Mouse (Mus musculus): ENCODE data around the gene Kcnq1. TPM values are rescaled to one million over a fixed set of nuclear protein-coding genes. Genes with fewer than 3 reads are reported as not detected.

Kcnq1 gene
- polyA plus RNA-seq, 1 experiment from 2014 or later: 6.5 TPM

DNA sequence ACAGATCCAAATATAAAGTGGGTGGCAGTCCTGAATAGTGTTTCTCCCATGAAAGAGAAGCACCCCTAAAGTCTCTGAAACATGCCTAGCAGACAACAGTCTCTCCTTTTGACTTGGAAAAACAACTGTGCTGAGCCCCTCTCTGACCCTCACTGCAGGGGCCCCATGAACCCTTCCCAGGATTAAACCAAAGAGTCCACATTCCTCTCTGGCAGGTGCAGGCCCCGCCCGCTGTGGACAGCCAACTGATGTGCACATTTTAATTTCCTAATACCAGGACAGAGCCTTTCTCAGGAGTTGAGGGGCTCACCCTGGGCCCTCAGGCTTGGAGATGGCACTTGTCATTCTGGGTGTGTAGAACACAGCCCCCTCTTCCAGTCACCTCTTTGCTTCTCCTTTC lies 148.7 kb downstream of the Kcnq1 start:
- WGBS: 95% methylated on average over 2 of the region's 2 CpGs
- no peaks in the 10 kb centered on the region for H3K4me1 ChIP-seq
- H3K4me2 ChIP-seq: no peak overlapping the region
- no peak overlapping the region for H3K9ac ChIP-seq
- no peaks in the 10 kb centered on the region for H3K27me3 ChIP-seq
- H3K27ac ChIP-seq: no peak overlapping the region
- H3K9me3 ChIP-seq (replicated peaks): peaks cover 16% of the 10 kb centered on the region
- peaks cover 27% of the 10 kb centered on the region for H3K36me3 ChIP-seq
- ATAC-seq (replicated peaks; ENCODE audit: low FRiP score): no peak
- no peak overlapping the region for H3K4me3 ChIP-seq (replicated peaks)

DNA sequence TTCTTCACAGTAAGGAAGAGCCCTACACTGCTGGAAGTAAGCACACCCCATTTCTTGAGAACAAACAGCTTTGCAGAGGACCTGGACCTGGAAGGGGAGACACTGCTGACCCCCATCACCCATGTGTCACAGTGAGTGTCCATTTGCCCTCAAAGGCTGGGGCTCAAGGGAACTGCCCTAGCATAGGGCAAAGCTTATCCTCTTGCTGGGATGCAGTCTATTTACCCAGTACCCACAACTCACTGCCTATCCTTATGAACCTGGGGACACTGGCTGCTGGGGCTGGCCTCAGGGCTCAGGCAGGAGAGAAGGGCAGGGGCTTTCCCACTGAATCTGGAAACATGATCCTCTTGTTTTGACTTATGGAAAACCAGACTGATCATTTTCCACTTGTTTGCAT lies 155.1 kb downstream of the Kcnq1 start:
- Histone ChIP-seq H3K4me2 (no peak overlapping the region), H3K27ac (no peak overlapping the region), H3K9me3 (replicated peaks) (no peaks in the 10 kb centered on the region), H3K9ac (no peak overlapping the region), H3K27me3 (no peaks in the 10 kb centered on the region), H3K4me3 (replicated peaks) (no peak overlapping the region), H3K36me3 (0 out of 2 replicates have a peak, but pooled peaks cover 2% of the 10 kb centered on the region), H3K4me1 (peaks cover 15% of the 10 kb centered on the region)
- ATAC-seq (replicated peaks; ENCODE audit: low FRiP score): no peak

DNA sequence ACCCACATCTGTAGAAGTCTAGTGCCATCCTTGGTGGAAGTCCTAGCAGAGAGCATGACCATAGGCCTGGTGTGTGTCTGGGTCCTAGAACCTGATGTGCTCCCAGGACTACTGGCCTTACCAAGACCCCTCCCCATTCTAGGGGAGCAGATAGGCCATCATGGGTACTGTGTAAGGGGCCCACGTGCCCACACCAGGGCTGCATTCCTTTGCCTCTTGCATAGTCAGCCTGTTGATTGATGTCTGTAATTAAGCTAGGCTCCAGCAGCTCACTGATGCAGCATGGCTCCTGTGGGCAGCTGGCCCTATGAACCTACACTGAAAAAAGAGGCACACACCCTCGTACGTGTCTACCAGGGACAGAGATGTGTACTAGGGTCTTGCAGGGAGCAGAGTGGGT lies 157.4 kb downstream of the Kcnq1 start:
- Histone ChIP-seq H3K4me1 (peaks cover 15% of the 10 kb centered on the region), H3K27me3 (no peaks in the 10 kb centered on the region), H3K4me3 (replicated peaks) (no peak overlapping the region), H3K4me2 (no peak overlapping the region), H3K27ac (no peak overlapping the region), H3K9me3 (replicated peaks) (no peaks in the 10 kb centered on the region), H3K9ac (no peak overlapping the region), H3K36me3 (no peaks in the 10 kb centered on the region)
- peak; percentile 54; the same call in 1 of the 2 replicates for ATAC-seq (replicated peaks; ENCODE audit: low FRiP score)
- WGBS: 32% methylated on average over 3 of the region's 3 CpGs

DNA sequence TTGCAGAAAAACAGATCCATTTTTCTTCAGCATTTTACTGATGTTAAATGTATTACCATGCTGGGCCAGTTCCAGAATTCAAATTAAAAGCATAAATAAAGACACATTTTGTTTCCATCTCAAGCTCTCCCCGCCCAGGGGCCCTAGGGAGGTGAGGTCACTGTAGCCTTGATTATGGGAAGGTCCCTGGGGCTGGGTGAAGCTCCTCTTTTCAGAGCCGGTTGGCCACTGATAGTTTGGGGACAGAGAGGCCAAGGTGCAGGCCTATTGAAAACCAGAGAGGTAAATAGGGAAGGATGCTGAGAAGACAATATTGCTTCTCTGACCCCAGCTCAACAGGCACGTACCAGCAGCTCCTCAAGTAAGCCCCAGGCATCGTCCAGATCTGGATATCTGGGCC lies 157.8 kb downstream of the Kcnq1 start:
- no peak overlapping the region for H3K27ac ChIP-seq
- no peak for ATAC-seq (replicated peaks; ENCODE audit: low FRiP score)
- no peaks in the 10 kb centered on the region for H3K9me3 ChIP-seq (replicated peaks)
- H3K4me1 ChIP-seq: peaks cover 15% of the 10 kb centered on the region
- WGBS: 66% methylated on average over 4 of the region's 4 CpGs
- no peaks in the 10 kb centered on the region for H3K36me3 ChIP-seq
- H3K4me2 ChIP-seq: no peak overlapping the region
- no peak overlapping the region for H3K9ac ChIP-seq
- H3K4me3 ChIP-seq (replicated peaks): no peak overlapping the region
- no peaks in the 10 kb centered on the region for H3K27me3 ChIP-seq

DNA sequence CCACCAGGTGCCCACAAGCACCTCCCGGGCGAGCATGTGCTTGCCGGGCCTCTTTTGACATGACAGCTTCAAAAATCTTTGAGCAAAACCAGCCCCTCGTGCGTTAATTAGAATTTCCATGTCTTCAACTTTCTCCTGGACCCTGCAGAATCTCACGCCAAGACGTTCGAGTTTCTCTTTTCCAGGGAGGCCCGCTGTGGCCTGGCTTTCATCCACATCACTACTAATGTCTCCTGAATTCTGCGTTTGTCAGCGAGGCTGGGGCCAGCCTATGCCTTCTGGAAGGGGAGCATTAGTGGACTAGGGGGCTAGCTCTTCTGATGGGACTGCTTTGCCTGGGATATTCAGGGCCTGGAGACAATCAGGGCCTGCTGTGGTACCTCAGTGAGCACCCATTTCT lies 159.2 kb downstream of the Kcnq1 start:
- H3K4me2 ChIP-seq: no peak overlapping the region
- H3K4me1 ChIP-seq: peaks cover 15% of the 10 kb centered on the region
- no peak overlapping the region for H3K9ac ChIP-seq
- H3K9me3 ChIP-seq (replicated peaks): no peaks in the 10 kb centered on the region
- H3K36me3 ChIP-seq: peaks cover 3% of the 10 kb centered on the region; the same call in 1 of the 2 replicates
- WGBS: 86% methylated on average over 11 of the region's 11 CpGs
- H3K4me3 ChIP-seq (replicated peaks): no peak overlapping the region
- no peak overlapping the region for H3K27ac ChIP-seq
- ATAC-seq (replicated peaks; ENCODE audit: low FRiP score): no peak
- no peaks in the 10 kb centered on the region for H3K27me3 ChIP-seq

DNA sequence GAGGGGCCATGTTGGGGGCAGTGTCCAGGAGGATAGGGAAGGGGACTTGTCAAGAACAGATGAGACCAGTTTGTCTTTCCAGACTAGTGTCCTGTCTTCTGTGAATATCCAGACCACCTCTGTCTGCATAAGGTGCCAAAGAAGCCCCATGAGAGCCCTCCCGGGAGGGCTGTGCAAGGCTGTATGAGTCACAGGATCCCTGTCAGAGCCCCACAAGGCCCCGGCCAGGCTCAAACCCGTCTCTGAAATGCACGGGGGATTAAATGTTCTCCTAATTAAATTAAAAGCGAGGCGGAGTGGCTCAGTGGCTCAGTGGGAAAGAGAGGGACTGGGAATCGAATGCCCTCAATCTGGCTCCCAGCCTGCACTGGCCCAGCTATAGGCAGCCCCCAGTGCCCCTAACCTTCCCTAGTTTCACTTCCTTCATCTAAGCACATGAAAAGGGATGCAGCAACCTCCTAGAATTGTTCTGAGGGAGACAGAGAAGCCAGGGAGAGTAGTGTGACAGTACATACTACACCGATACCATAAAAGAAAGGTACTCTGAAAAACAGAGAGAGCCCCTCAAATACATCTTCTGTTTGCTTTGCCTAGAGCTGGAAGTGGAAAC lies 159.8 kb downstream of the Kcnq1 start:
- Histone ChIP-seq H3K27me3 (no peaks in the 10 kb centered on the region), H3K4me3 (replicated peaks) (no peak overlapping the region), H3K9ac (no peak overlapping the region), H3K4me2 (no peak overlapping the region), H3K36me3 (peaks cover 3% of the 10 kb centered on the region; the same call in 1 of the 2 replicates), H3K9me3 (replicated peaks) (no peaks in the 10 kb centered on the region), H3K4me1 (peaks cover 15% of the 10 kb centered on the region), H3K27ac (no peak overlapping the region)
- no peak for ATAC-seq (replicated peaks; ENCODE audit: low FRiP score)
- WGBS: 55% methylated on average over 8 of the region's 8 CpGs

DNA sequence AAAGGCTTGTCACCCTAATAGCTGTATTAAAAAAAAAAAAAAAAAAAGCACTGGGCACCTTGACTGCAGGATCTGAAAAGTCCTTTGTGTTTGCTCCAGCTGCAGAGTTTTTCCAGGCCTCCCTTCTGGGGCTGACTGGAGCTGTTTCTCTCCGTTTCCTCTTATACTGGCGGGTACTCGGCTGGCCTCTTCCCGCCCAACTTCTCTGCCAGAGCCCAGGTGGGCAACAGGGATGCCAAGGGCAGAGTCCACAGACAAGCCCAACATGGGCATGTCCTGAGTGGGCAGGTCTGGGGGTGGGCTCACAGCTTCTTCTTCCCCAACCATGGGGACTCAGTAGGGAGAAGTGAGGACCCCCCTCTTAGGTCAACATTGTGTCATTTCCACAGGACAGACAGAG lies 167.6 kb downstream of the Kcnq1 start:
- H3K27me3 ChIP-seq: no peaks in the 10 kb centered on the region
- H3K4me3 ChIP-seq (replicated peaks): no peak overlapping the region
- no peak for ATAC-seq (replicated peaks; ENCODE audit: low FRiP score)
- no peak overlapping the region for H3K9ac ChIP-seq
- 76% methylated on average over 4 of the region's 4 CpGs for WGBS
- no peak overlapping the region for H3K4me2 ChIP-seq
- peaks cover 3% of the 10 kb centered on the region; the same call in 1 of the 2 replicates for H3K4me1 ChIP-seq
- H3K9me3 ChIP-seq (replicated peaks): no peaks in the 10 kb centered on the region
- H3K36me3 ChIP-seq: peaks cover 21% of the 10 kb centered on the region
- no peak overlapping the region for H3K27ac ChIP-seq

DNA sequence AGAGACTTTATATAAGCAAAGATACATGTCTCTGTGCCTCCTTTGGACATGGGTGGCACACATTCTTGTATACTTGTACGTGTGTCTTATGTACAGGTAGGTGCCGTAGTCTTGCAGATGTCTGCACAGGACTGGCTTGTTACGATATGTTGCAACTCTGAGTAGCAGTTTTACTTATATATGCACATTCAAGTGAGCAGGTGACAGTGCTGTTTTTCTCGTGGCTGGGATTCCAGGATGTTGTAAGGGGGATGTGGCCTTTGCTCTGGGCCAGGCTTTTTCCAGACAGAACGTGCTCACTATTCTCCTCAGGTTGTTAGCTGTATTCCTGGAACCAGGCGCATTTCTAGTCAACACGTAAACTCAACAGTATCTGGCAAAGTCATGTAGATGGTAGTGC lies 168.9 kb downstream of the Kcnq1 start:
- no peak overlapping the region for H3K9ac ChIP-seq
- H3K27ac ChIP-seq: no peak overlapping the region
- no peak overlapping the region for H3K4me2 ChIP-seq
- H3K4me3 ChIP-seq (replicated peaks): no peak overlapping the region
- H3K4me1 ChIP-seq: peaks cover 3% of the 10 kb centered on the region; the same call in 1 of the 2 replicates
- ATAC-seq (replicated peaks; ENCODE audit: low FRiP score): no peak
- no peaks in the 10 kb centered on the region for H3K9me3 ChIP-seq (replicated peaks)
- 81% methylated on average over 7 of the region's 7 CpGs for WGBS
- H3K36me3 ChIP-seq: peaks cover 21% of the 10 kb centered on the region
- no peaks in the 10 kb centered on the region for H3K27me3 ChIP-seq

DNA sequence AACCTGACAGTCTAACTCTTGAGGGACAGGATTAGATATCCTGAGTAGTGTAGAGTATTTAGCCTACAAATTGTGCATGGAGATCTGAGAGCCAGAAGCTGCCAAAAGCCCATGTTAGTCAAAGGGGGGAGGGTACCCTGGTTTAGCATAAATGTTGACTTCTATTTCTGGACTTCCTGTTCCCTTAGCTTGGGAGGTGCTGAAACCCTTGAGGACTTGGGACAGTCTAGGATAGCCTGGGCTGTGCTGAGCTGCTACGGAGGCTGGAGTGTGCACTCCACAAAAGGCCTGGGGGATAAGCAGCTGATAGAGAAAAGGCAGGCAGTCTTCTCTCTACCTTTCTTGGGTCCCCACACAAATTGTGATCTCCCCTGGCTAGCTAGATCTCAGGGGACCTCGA lies 177.5 kb downstream of the Kcnq1 start:
- Histone ChIP-seq H3K4me3 (replicated peaks) (no peak overlapping the region), H3K36me3 (no peaks in the 10 kb centered on the region; the same call in none of the 2 replicates), H3K27me3 (no peaks in the 10 kb centered on the region), H3K27ac (0 out of 2 replicates have a peak overlapping the region, but pooled peaks have one; percentile 1), H3K4me1 (peaks cover 47% of the 10 kb centered on the region), H3K9me3 (replicated peaks) (no peaks in the 10 kb centered on the region), H3K9ac (no peak overlapping the region), H3K4me2 (no peak overlapping the region)
- 74% methylated on average over 2 of the region's 2 CpGs for WGBS
- ATAC-seq (replicated peaks; ENCODE audit: low FRiP score): no peak

DNA sequence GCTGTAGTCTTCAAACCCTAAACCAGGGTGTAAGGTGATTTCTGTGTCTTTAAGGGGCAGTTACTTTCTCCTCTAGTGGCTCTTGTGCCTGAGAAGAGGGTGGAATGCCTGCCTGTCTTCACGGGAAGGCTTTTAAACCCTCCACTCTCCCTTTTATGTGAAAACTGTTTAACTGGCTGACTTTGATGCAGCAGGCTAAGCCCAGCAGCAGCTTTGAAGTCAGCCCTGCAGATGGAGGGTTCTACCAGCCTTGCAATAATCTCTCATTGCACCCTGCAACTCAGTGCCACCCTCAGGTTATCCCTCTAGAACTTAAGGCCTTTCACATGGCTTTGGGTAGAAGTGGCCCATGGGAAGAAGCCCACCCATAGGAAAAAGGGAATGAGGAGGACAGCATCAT lies 178.7 kb downstream of the Kcnq1 start:
- no peaks in the 10 kb centered on the region for H3K27me3 ChIP-seq
- H3K9me3 ChIP-seq (replicated peaks): no peaks in the 10 kb centered on the region
- ATAC-seq (replicated peaks; ENCODE audit: low FRiP score): no peak
- no peak overlapping the region for H3K27ac ChIP-seq
- peaks cover 60% of the 10 kb centered on the region for H3K4me1 ChIP-seq
- no peak overlapping the region for H3K9ac ChIP-seq
- no peaks in the 10 kb centered on the region; the same call in none of the 2 replicates for H3K36me3 ChIP-seq
- WGBS: 5% methylated on average over 1 of the region's 1 CpGs
- H3K4me2 ChIP-seq: no peak overlapping the region
- no peak overlapping the region for H3K4me3 ChIP-seq (replicated peaks)

DNA sequence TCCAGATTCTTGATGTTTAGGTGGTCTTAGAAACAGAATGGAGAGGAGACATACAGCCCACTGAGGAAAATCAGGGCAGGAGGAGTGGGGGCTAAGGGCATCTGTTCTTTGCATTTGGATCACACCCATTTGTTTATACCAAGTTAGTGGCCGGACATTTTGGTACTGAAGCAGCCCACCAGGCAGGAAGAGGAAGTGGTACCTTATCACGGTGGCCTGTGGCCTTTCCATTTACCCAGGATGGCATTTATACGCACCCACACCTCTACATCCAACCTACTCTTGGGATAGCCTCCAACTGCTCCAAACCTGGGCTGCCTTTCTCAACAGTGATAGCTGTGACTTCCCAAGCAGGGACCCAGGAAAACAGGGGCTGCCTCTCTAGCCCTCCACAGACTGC lies 179.3 kb downstream of the Kcnq1 start:
- Histone ChIP-seq H3K27me3 (no peaks in the 10 kb centered on the region), H3K4me3 (replicated peaks) (no peak overlapping the region), H3K36me3 (no peaks in the 10 kb centered on the region), H3K27ac (no peak overlapping the region), H3K4me2 (no peak overlapping the region), H3K4me1 (peaks cover 62% of the 10 kb centered on the region), H3K9me3 (replicated peaks) (no peaks in the 10 kb centered on the region), H3K9ac (no peak overlapping the region)
- WGBS: 69% methylated on average over 3 of the region's 3 CpGs
- ATAC-seq (replicated peaks; ENCODE audit: low FRiP score): no peak

DNA sequence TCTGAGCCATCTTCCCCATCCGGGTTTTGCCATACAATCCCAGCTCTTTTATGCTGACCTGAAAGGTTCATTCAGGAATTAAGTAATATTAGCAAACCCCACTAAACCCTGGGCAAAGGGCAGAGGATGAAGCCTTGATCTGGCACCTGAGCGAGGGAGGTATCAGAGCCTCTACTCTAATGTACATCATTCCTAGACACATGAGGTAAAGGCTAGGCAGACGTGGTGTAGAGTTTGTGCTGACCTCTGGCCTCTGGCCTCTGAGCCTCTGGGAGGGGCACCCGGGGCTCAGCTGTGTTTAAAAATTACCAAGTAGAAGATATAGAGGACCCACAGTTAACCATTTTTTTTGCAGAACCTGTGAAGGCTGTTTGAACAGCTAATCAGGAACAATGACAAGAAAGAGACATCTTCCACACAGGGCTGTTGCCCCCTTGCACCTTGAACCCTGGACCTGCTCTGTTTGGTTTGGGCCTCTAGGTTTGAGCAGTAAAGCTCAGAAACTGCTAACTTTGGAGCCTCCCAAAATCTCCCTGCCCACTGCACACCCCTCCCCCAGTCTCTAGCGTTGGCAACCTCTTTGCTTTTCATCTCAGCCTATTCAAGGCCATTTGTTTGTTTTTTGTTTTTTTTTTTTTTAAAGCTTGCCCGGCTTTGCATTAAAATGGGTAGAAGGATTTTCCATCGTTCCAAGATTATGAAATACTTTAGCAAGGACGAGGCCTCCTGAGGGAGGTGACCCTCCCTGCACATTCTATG lies 180.5 kb downstream of the Kcnq1 start:
- H3K4me1 ChIP-seq: peaks cover 71% of the 10 kb centered on the region
- H3K27me3 ChIP-seq: no peaks in the 10 kb centered on the region
- H3K4me3 ChIP-seq (replicated peaks): no peak overlapping the region
- peaks cover 3% of the 10 kb centered on the region; the same call in 1 of the 2 replicates for H3K36me3 ChIP-seq
- no peak overlapping the region for H3K9ac ChIP-seq
- H3K27ac ChIP-seq: no peak overlapping the region
- H3K4me2 ChIP-seq: no peak overlapping the region
- 0 out of 2 replicates have a peak, but pooled peaks have one; percentile 33 for ATAC-seq (replicated peaks; ENCODE audit: low FRiP score)
- WGBS: 53% methylated on average over 8 of the region's 8 CpGs
- no peaks in the 10 kb centered on the region for H3K9me3 ChIP-seq (replicated peaks)
